Mouse (Mus musculus) cerebellum, postnatal 4 days (tissue): Measurements from ENCODE around the gene Aadacl4.
"Not testable (repeated sequence)": the region's sequence is repeated elsewhere in the genome, so short reads cannot be mapped to it uniquely, and the experiment has no call there.

Experiments
- DNase-seq, 2 experiments: peaks; one replicate each; pipeline ENCODE4 v3.0.0; 2022; ENCODE audit warnings: low spot score in 2 of 2, mixed read lengths in 1 of 2

The Aadacl4 gene

DNA sequence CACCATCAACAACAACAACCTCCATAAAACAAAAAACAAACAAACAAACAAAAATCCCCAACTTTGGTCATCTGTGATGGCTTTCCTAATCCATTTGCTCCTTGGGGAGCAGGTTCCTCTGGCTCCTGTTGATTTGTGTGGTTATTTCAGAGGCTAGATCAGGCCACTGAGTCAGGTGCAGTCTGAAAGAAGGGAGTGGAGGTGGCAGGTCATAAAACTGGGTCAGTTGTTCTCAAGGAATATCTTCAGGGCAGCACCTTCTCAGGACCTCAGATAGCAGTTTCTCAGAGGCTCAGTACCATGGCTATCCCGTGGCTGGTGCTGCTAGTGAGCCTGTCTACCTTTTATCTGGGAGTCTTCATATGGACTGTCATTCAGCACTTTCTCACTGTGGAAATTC lies at the start of gene Aadacl4:
Gene Aadacl4, plus strand, starts transcription at position 301 of the 400 bp plus-strand sequence.
- DNase-seq = no peak

DNA sequence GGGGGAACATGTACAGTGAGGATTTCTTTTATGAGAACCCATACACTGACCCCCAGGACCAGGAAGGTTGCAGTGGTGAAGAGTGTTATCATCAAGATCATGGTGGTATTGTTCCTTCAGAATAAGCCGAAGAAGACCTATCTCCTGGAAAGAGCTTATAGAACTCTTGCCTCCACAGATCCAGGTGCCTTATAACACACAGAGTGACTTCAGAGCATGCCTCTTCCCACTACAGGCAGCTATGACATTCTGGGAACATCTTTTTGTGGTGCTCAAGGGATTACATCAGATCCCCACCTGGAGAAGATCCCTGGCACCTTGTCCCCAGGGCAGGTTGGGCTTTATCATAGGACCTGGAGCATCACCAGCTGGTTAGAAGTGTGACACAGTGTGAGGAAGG lies 48.5 kb upstream of the Aadacl4 start, which contains the start of gene Gm13124:
Gene Gm13124, minus strand, starts transcription at position 101 of the 400 bp plus-strand sequence.
- no peak for DNase-seq

DNA sequence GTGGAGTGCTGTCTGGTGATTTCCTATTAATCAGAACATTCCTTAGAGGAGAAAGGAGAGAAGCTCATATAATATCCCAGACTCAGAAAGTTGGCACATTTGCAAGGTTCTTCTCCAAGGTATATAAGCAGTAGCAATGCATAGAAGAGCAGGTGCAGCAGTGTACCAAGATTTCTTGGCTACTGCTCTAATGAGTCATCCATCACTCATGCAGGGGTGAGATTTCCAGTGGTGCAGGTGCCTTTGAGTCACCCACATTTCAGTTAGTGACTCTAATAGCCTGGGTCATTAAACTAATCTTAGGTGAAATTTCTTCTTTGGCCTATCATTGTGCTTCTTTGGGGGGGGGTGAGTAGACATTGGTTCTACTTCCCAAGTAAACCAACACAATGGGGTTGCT lies 45.8 kb upstream of the Aadacl4 start:
- DNase-seq = no peak

GRCm38 (mm10) chr4:144586207-144586606 lies 27.3 kb upstream of the Aadacl4 start:
- not testable (repeated sequence) for DNase-seq

GRCm38 (mm10) chr4:144592790-144593189 lies 20.7 kb upstream of the Aadacl4 start:
- no peak for DNase-seq

DNA sequence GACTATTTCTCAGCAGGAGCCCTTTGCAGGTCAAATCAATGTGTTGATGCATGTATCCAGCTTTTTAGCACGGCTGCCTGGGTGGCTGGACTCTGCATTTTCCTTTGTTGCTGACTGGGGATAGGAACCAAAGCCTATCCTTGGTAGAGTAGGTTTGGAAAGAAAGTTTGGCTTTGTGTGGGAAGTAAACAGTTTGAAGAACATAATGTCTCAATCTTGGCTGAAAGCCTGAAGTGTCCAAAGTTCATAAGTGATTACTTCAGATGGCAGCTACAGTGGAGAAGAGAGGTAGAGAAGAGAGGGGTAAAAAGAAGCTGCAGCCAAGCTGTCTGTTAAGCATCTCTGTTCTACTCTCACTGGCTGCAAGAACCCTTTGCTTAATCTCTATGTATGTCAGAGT lies 1.1 kb downstream of the Aadacl4 start:
- DNase-seq = no peak

GRCm38 (mm10) chr4:144638263-144638662 lies 24.8 kb downstream of the Aadacl4 start:
- no peak for DNase-seq
